Mouse (Mus musculus): Measurements from ENCODE around the gene Egln3.

GRCm38 (mm10) chr12:54205195-54205594, 1.5 kb upstream of the Egln3 start:
- TF ChIP-seq CTCF (IDR thresholded peaks at IDR 0.05; ENCODE audit: low read depth), result peak; percentile 78
- no peak for TF ChIP-seq EP300 (IDR thresholded peaks at IDR 0.05; ENCODE audit: low read depth)
